Mouse (Mus musculus) hindbrain, embryonic 13.5 days (tissue): ENCODE results near the gene Cyb5rl. TPM values are rescaled to one million over a fixed set of nuclear protein-coding genes. Genes with fewer than 3 reads are reported as not detected.

Experiments
- polyA plus RNA-seq: library from polyadenylated mRNA; unstranded; fragments of >200 nt; fragmentation: Nextera tagmentation; extraction: Ambion mirVana; gene quantifications from 2 replicates; pipeline ENCODE4 v1.2.1, GENCODE M21; 2015

Gene Cyb5rl
- polyA plus RNA-seq, 1 experiment from 2014 or later, result 4.7 TPM

Other genes with a start within 250 kb of the Cyb5rl start
- gene Ssbp3, start 156.3 kb upstream of the Cyb5rl start, polyA plus RNA-seq, result 179 and 180 TPM in 2 replicates
- gene Mrpl37, start 120 bp upstream of the Cyb5rl start, polyA plus RNA-seq, result 76.4 and 76.6 TPM in 2 replicates
- 0.06 TPM in 1 of 2 replicates, not detected in the other for gene Cdcp2, start 29.9 kb downstream of the Cyb5rl start, polyA plus RNA-seq
- 410 and 431 TPM in 2 replicates for gene Tmem59, start 111.4 kb downstream of the Cyb5rl start, polyA plus RNA-seq
- 25.2 and 26.1 TPM in 2 replicates for gene Tceanc2, start 112.1 kb downstream of the Cyb5rl start, polyA plus RNA-seq
- gene Ldlrad1, start 142.2 kb downstream of the Cyb5rl start, polyA plus RNA-seq, result not detected in 2 replicates
- 56.8 and 59.4 TPM in 2 replicates for gene Lrrc42, start 186.5 kb downstream of the Cyb5rl start, polyA plus RNA-seq
- 43.5 and 44.7 TPM in 2 replicates for gene Hspb11, start 186.6 kb downstream of the Cyb5rl start, polyA plus RNA-seq
- not detected in 2 replicates for gene Dio1, start 240.2 kb downstream of the Cyb5rl start, polyA plus RNA-seq
- 61.4 and 67.3 TPM in 2 replicates for gene Yipf1, start 247.4 kb downstream of the Cyb5rl start, polyA plus RNA-seq